Mouse (Mus musculus): ENCODE measurements at regions not wholly inside any gene's neighbourhood (a gene's known extent, or its start where the extent isn't known, plus 50 kb on each side); places are given as distances from the start of the nearest gene placed in this dataset.

- H3K4me3 ChIP-seq, result no peak overlapping the region
- WGBS, result 79% methylated on average over 6 of the region's 6 CpGs
- H3K27me3 ChIP-seq, result no peaks in the 10 kb centered on the region
These were observed 872.2 kb downstream of the Epha4 start for GRCm38 (mm10) chr1:76642703-76643102.

GRCm38 (mm10) chr1:76644895-76645294 is 870.0 kb downstream of the Epha4 start:
- Histone ChIP-seq H3K27me3 (no peaks in the 10 kb centered on the region), H3K4me2 (no peak overlapping the region), H3K9ac (no peak overlapping the region), H3K27ac (replicated peaks) (no peak overlapping the region), H3K4me1 (replicated peaks) (no peaks in the 10 kb centered on the region), H3K4me3 (no peak overlapping the region), H3K36me3 (no peaks in the 10 kb centered on the region), H3K9me3 (no peaks in the 10 kb centered on the region)
- 73% methylated on average over 3 of the region's 3 CpGs for WGBS
- ATAC-seq (ENCODE audit: low read depth), result no peak

More at GRCm38 (mm10) chr1:76642703-76643102, 872.2 kb downstream of the Epha4 start:
- Histone ChIP-seq H3K4me1 (replicated peaks) (peaks cover under 1% of the 10 kb centered on the region; the same call in 1 of the 2 replicates), H3K9ac (no peak overlapping the region), H3K36me3 (no peaks in the 10 kb centered on the region), H3K27ac (replicated peaks) (no peak overlapping the region), H3K9me3 (no peaks in the 10 kb centered on the region), H3K4me2 (no peak overlapping the region)
- ATAC-seq (ENCODE audit: low read depth), result no peak

GRCm38 (mm10) chr1:76654826-76655225 is 860.1 kb downstream of the Epha4 start:
- no peak for ATAC-seq (ENCODE audit: low read depth)
- H3K27me3 ChIP-seq, result no peaks in the 10 kb centered on the region
- H3K9ac ChIP-seq, result no peak overlapping the region
- H3K9me3 ChIP-seq, result no peaks in the 10 kb centered on the region
- H3K4me2 ChIP-seq, result no peak overlapping the region
- H3K27ac ChIP-seq (replicated peaks), result no peak overlapping the region
- H3K36me3 ChIP-seq, result no peaks in the 10 kb centered on the region
- 58% methylated on average over 1 of the region's 1 CpGs for WGBS
- no peaks in the 10 kb centered on the region for H3K4me1 ChIP-seq (replicated peaks)
- no peak overlapping the region for H3K4me3 ChIP-seq

- Histone ChIP-seq H3K36me3 (no peaks in the 10 kb centered on the region), H3K4me2 (no peak overlapping the region), H3K4me3 (no peak overlapping the region), H3K27ac (replicated peaks) (no peak overlapping the region), H3K9ac (no peak overlapping the region), H3K27me3 (no peaks in the 10 kb centered on the region), H3K9me3 (no peaks in the 10 kb centered on the region), H3K4me1 (replicated peaks) (no peaks in the 10 kb centered on the region)
- ATAC-seq (ENCODE audit: low read depth), result no peak
- WGBS, result 94% methylated on average over 4 of the region's 4 CpGs
These were observed 856.7 kb downstream of the Epha4 start for GRCm38 (mm10) chr1:76658228-76658627.

- Histone ChIP-seq H3K9ac (no peak overlapping the region), H3K4me2 (no peak overlapping the region), H3K36me3 (no peaks in the 10 kb centered on the region), H3K27ac (replicated peaks) (no peak overlapping the region), H3K4me3 (no peak overlapping the region), H3K9me3 (no peaks in the 10 kb centered on the region), H3K4me1 (replicated peaks) (no peaks in the 10 kb centered on the region), H3K27me3 (no peaks in the 10 kb centered on the region)
- 88% methylated on average over 3 of the region's 3 CpGs for WGBS
- no peak for ATAC-seq (ENCODE audit: low read depth)
These were observed 854.7 kb downstream of the Epha4 start for GRCm38 (mm10) chr1:76660146-76660545.

GRCm38 (mm10) chr1:76664381-76664780 is 850.5 kb downstream of the Epha4 start:
- no peak for ATAC-seq (ENCODE audit: low read depth)
- H3K36me3 ChIP-seq, result no peaks in the 10 kb centered on the region
- H3K27me3 ChIP-seq, result no peaks in the 10 kb centered on the region
- H3K27ac ChIP-seq (replicated peaks), result no peak overlapping the region
- no peak overlapping the region for H3K4me2 ChIP-seq
- no peak overlapping the region for H3K4me3 ChIP-seq
- H3K4me1 ChIP-seq (replicated peaks), result no peaks in the 10 kb centered on the region
- H3K9ac ChIP-seq, result no peak overlapping the region
- WGBS, result 87% methylated on average over 4 of the region's 4 CpGs
- no peaks in the 10 kb centered on the region for H3K9me3 ChIP-seq

- WGBS, result 79% methylated on average over 6 of the region's 6 CpGs
- no peak for ATAC-seq (ENCODE audit: low read depth)
- no peaks in the 10 kb centered on the region for H3K36me3 ChIP-seq
- no peaks in the 10 kb centered on the region for H3K9me3 ChIP-seq
- no peak overlapping the region for H3K4me2 ChIP-seq
- H3K4me3 ChIP-seq, result no peak overlapping the region
- no peak overlapping the region for H3K9ac ChIP-seq
- H3K27me3 ChIP-seq, result no peaks in the 10 kb centered on the region
- no peak overlapping the region for H3K27ac ChIP-seq (replicated peaks)
- no peaks in the 10 kb centered on the region for H3K4me1 ChIP-seq (replicated peaks)
These were observed 838.1 kb downstream of the Epha4 start for GRCm38 (mm10) chr1:76676836-76677235.

GRCm38 (mm10) chr1:76705556-76705955 is 809.3 kb downstream of the Epha4 start:
- Histone ChIP-seq H3K27ac (replicated peaks) (no peak overlapping the region), H3K4me1 (replicated peaks) (no peaks in the 10 kb centered on the region), H3K27me3 (no peaks in the 10 kb centered on the region), H3K9ac (no peak overlapping the region), H3K9me3 (no peaks in the 10 kb centered on the region), H3K36me3 (no peaks in the 10 kb centered on the region), H3K4me3 (no peak overlapping the region), H3K4me2 (no peak overlapping the region)
- 54% methylated on average over 2 of the region's 2 CpGs for WGBS
- ATAC-seq (ENCODE audit: low read depth), result no peak

GRCm38 (mm10) chr1:76717639-76718292 is 797.1 kb downstream of the Epha4 start:
- ATAC-seq (ENCODE audit: low read depth), result no peak
- H3K27ac ChIP-seq (replicated peaks), result no peak overlapping the region
- H3K4me2 ChIP-seq, result no peak overlapping the region
- H3K9ac ChIP-seq, result no peak overlapping the region
- no peaks in the 10 kb centered on the region for H3K27me3 ChIP-seq
- H3K4me1 ChIP-seq (replicated peaks), result peaks cover 10% of the 10 kb centered on the region; the same call in 1 of the 2 replicates
- no peak overlapping the region for H3K4me3 ChIP-seq
- no peaks in the 10 kb centered on the region for H3K9me3 ChIP-seq
- no peaks in the 10 kb centered on the region for H3K36me3 ChIP-seq
- 52% methylated on average over 11 of the region's 11 CpGs for WGBS

GRCm38 (mm10) chr1:76724453-76724852 is 790.4 kb downstream of the Epha4 start:
- Histone ChIP-seq H3K9ac (no peak overlapping the region), H3K27ac (replicated peaks) (no peak overlapping the region), H3K9me3 (no peaks in the 10 kb centered on the region), H3K4me3 (no peak overlapping the region), H3K36me3 (no peaks in the 10 kb centered on the region), H3K4me2 (no peak overlapping the region), H3K4me1 (replicated peaks) (no peaks in the 10 kb centered on the region), H3K27me3 (no peaks in the 10 kb centered on the region)
- 79% methylated on average over 3 of the region's 3 CpGs for WGBS
- ATAC-seq (ENCODE audit: low read depth), result no peak

GRCm38 (mm10) chr1:76737003-76737402 is 777.9 kb downstream of the Epha4 start:
- no peak overlapping the region for H3K4me2 ChIP-seq
- H3K9me3 ChIP-seq, result no peaks in the 10 kb centered on the region
- H3K27me3 ChIP-seq, result no peaks in the 10 kb centered on the region
- WGBS, result 36% methylated on average over 1 of the region's 1 CpGs
- H3K4me3 ChIP-seq, result no peak overlapping the region
- no peak for ATAC-seq (ENCODE audit: low read depth)
- H3K9ac ChIP-seq, result no peak overlapping the region
- H3K36me3 ChIP-seq, result no peaks in the 10 kb centered on the region
- no peak overlapping the region for H3K27ac ChIP-seq (replicated peaks)
- no peaks in the 10 kb centered on the region for H3K4me1 ChIP-seq (replicated peaks)

GRCm38 (mm10) chr1:76737663-76738062 is 777.2 kb downstream of the Epha4 start:
- no peak overlapping the region for H3K27ac ChIP-seq (replicated peaks)
- H3K27me3 ChIP-seq, result no peaks in the 10 kb centered on the region
- no peaks in the 10 kb centered on the region for H3K4me1 ChIP-seq (replicated peaks)
- WGBS, result 95% methylated on average over 2 of the region's 2 CpGs
- H3K36me3 ChIP-seq, result no peaks in the 10 kb centered on the region
- H3K9me3 ChIP-seq, result no peaks in the 10 kb centered on the region
- no peak overlapping the region for H3K4me3 ChIP-seq
- ATAC-seq (ENCODE audit: low read depth), result no peak
- H3K9ac ChIP-seq, result no peak overlapping the region
- H3K4me2 ChIP-seq, result no peak overlapping the region

GRCm38 (mm10) chr1:76772694-76773093 is 742.2 kb downstream of the Epha4 start:
- H3K9ac ChIP-seq, result no peak overlapping the region
- WGBS, result 67% methylated on average over 2 of the region's 2 CpGs
- no peak overlapping the region for H3K27ac ChIP-seq (replicated peaks)
- no peak overlapping the region for H3K4me2 ChIP-seq
- H3K27me3 ChIP-seq, result no peaks in the 10 kb centered on the region
- no peaks in the 10 kb centered on the region for H3K36me3 ChIP-seq
- H3K4me1 ChIP-seq (replicated peaks), result no peaks in the 10 kb centered on the region
- no peak for ATAC-seq (ENCODE audit: low read depth)
- no peaks in the 10 kb centered on the region for H3K9me3 ChIP-seq
- H3K4me3 ChIP-seq, result no peak overlapping the region
